ENCODE assay signal across 10 mouse cellular contexts in the genomic region with DNA sequence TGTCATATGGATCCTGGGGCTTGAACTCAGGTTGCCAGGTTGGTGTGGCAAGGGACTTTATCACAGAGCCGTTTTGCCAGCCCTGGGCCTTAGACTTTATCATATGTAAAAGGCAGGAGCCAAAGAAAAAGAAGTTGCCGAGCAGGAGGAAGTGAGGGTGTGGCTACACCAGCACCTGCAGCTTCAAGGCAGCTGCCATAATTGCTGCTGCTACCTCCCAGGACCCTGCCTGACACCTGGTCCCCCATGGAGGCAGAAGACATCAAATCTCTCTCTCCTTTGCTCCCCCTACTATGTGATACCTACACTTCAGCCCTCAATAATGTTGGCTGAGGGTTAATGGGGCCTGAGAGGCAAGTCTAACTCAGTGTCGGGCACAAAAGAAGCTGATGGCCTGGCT. TPM values are rescaled to one million over a fixed set of nuclear protein-coding genes. Genes with fewer than 3 reads are reported as not detected.
DNase-seq lines count a peak whose midpoint lies in the region; ATAC-seq and TF ChIP-seq lines count a peak whose summit lies in the region.
"Had no signal": no experiment of that assay in that cellular context is flagged by ENCODE, and none has a peak within 500 bp of the region (broad histone marks: within the 10 kb centered on the region; RNA-seq: fewer than 3 reads in every experiment).

No protein-coding gene starts in this region.

- WGBS in heart, embryonic 12.5 days: 49% methylated on average over 3 of the region's 3 CpGs

- H3K9ac ChIP-seq in heart, embryonic 12.5 days: no peak overlapping the region
- H3K9ac ChIP-seq: forebrain, embryonic 15.5 days had no signal

- no peak for DNase-seq in heart, adult 11 months
- DNase-seq in testis, postnatal 14 days (ENCODE audit: low spot score): no peak
- peak; percentile 72 for DNase-seq in thymus, postnatal 4 days
- DNase-seq in layer of hippocampus, adult 11-12 months (ENCODE audit: low spot score): no peak
- DNase-seq in adrenal gland, postnatal 14 days: no peak
- DNase-seq: right cerebral cortex, postnatal 25 days had no signal

- no peak for TF ChIP-seq POLR2A in testis, adult 2 months (IDR thresholded peaks at IDR 0.05; ENCODE audit: control insufficient read depth, low read depth, low read length)

- ATAC-seq in heart, embryonic 12.5 days (ENCODE audit: insufficient number of reproducible peaks, low FRiP score): no peak
- ATAC-seq: forebrain, embryonic 15.5 days had no signal

- no peaks in the 10 kb centered on the region for H3K27me3 ChIP-seq in heart, embryonic 12.5 days (replicated peaks)
- no peaks in the 10 kb centered on the region for H3K27me3 ChIP-seq in testis, adult 2 months (ENCODE audit: control insufficient read depth, insufficient read depth, low read length)
- H3K27me3 ChIP-seq in megakaryocyte, embryonic 14.5 days (replicated peaks): peaks cover 86% of the 10 kb centered on the region
- H3K27me3 ChIP-seq: forebrain, embryonic 15.5 days had no signal

- H3K4me3 ChIP-seq in heart, embryonic 12.5 days: no peak overlapping the region
- no peak overlapping the region for H3K4me3 ChIP-seq in testis, adult 2 months (ENCODE audit: control insufficient read depth, low read depth, low read length)
- peak overlapping the region; percentile 25 for H3K4me3 ChIP-seq in megakaryocyte, embryonic 14.5 days (replicated peaks)
- H3K4me3 ChIP-seq: forebrain, embryonic 15.5 days had no signal

- peaks cover 8% of the 10 kb centered on the region; the same call in 1 of the 2 replicates for H3K36me3 ChIP-seq in heart, embryonic 12.5 days
- H3K36me3 ChIP-seq in testis, adult 2 months (ENCODE audit: control insufficient read depth, insufficient read depth, low read length): no peaks in the 10 kb centered on the region
- H3K36me3 ChIP-seq in megakaryocyte, embryonic 14.5 days (replicated peaks; ENCODE audit: low read length): no peaks in the 10 kb centered on the region
- H3K36me3 ChIP-seq: forebrain, embryonic 15.5 days had no signal

- no peak overlapping the region for H3K4me2 ChIP-seq in heart, embryonic 12.5 days
- H3K4me2 ChIP-seq: forebrain, embryonic 15.5 days had no signal

- H3K4me1 ChIP-seq in heart, embryonic 12.5 days (replicated peaks): peaks cover 52% of the 10 kb centered on the region
- H3K4me1 ChIP-seq in testis, adult 2 months (ENCODE audit: control insufficient read depth, insufficient read depth, low read length): peaks cover 12% of the 10 kb centered on the region
- H3K4me1 ChIP-seq in megakaryocyte, embryonic 14.5 days: peaks cover 10% of the 10 kb centered on the region

- H3K9me3 ChIP-seq in heart, embryonic 12.5 days (replicated peaks): no peaks in the 10 kb centered on the region
- no peaks in the 10 kb centered on the region for H3K9me3 ChIP-seq in megakaryocyte, embryonic 14.5 days
- H3K9me3 ChIP-seq: forebrain, embryonic 15.5 days had no signal

- TF ChIP-seq CTCF in testis, adult 2 months (IDR thresholded peaks at IDR 0.05; ENCODE audit: control insufficient read depth, insufficient read depth, insufficient replicate concordance, low read depth, low read length): no peak

- H3K27ac ChIP-seq in heart, embryonic 12.5 days (ENCODE audit: poor library complexity, severe bottlenecking): peak overlapping the region; percentile 45
- peak overlapping the region; percentile 44 for H3K27ac ChIP-seq in testis, adult 2 months (ENCODE audit: control insufficient read depth, insufficient read depth, low read depth, low read length)
- H3K27ac ChIP-seq: forebrain, embryonic 15.5 days had no signal

RNA-seq across cellular contexts. Expression of a gene that starts 6.1 kb away (rescaled TPM):
- 0.23 and 0.24 TPM in 2 replicates for polyA plus RNA-seq in heart, embryonic 12.5 days (2016; fragmentation: Nextera tagmentation; extraction: Ambion mirVana)
- 274 and 283 TPM in 2 replicates for polyA plus RNA-seq in testis, adult 2 months (2012; rRNA removed)
- not detected in 2 replicates for polyA plus RNA-seq in megakaryocyte, embryonic 14.5 days (2012; ENCODE audit: insufficient read depth, low replicate concordance)
- total RNA-seq in adrenal gland, postnatal 14 days (2021): 0.67 and 1.7 TPM in 2 replicates
- polyA plus RNA-seq: forebrain, embryonic 15.5 days had no signal

RNA-seq across cellular contexts. Expression of a gene that starts 7.1 kb away (rescaled TPM):
- polyA plus RNA-seq in heart, embryonic 12.5 days (2016; fragmentation: Nextera tagmentation; extraction: Ambion mirVana): 68.9 and 72.1 TPM in 2 replicates
- 81.7 and 94.1 TPM in 2 replicates for polyA plus RNA-seq in testis, adult 2 months (2012; rRNA removed)
- 8.4 and 8.9 TPM in 2 replicates for polyA plus RNA-seq in megakaryocyte, embryonic 14.5 days (2012; ENCODE audit: insufficient read depth, low replicate concordance)
- 78.9 and 94.3 TPM in 2 replicates for total RNA-seq in adrenal gland, postnatal 14 days (2021)

RNA-seq across cellular contexts. Expression of a gene that starts 53.5 kb away (rescaled TPM):
- polyA plus RNA-seq in heart, embryonic 12.5 days (2016; fragmentation: Nextera tagmentation; extraction: Ambion mirVana): 4.5 and 5.1 TPM in 2 replicates
- 22.7 and 23.3 TPM in 2 replicates for polyA plus RNA-seq in testis, adult 2 months (2012; rRNA removed)
- 84.6 and 224 TPM in 2 replicates for polyA plus RNA-seq in megakaryocyte, embryonic 14.5 days (2012; ENCODE audit: insufficient read depth, low replicate concordance)
- total RNA-seq in adrenal gland, postnatal 14 days (2021): 51.1 and 59.7 TPM in 2 replicates

RNA-seq across cellular contexts. Expression of a gene that starts 58.4 kb away (rescaled TPM):
- 14.8 and 16.2 TPM in 2 replicates for polyA plus RNA-seq in heart, embryonic 12.5 days (2016; fragmentation: Nextera tagmentation; extraction: Ambion mirVana)
- 3.7 and 3.9 TPM in 2 replicates for polyA plus RNA-seq in testis, adult 2 months (2012; rRNA removed)
- polyA plus RNA-seq in megakaryocyte, embryonic 14.5 days (2012; ENCODE audit: insufficient read depth, low replicate concordance): 14.8 and 17.4 TPM in 2 replicates
- total RNA-seq in adrenal gland, postnatal 14 days (2021): 23.0 and 24.2 TPM in 2 replicates

Comparison
In these comparisons a context has a peak if more than half of its experiments do, and no peak if none do; other contexts are left out.
1. RNA of a gene that starts 6.1 kb away (polyA plus RNA-seq): 274 to 283 TPM in testis, adult 2 months; 0.23 to 0.24 TPM in heart, embryonic 12.5 days and not detected in megakaryocyte, embryonic 14.5 days; every median in the first group is over 100 times any median in the second.